Mouse (Mus musculus) CH12.LX (cell line): ENCODE results near the gene Pbxip1.

ENCODE experiments used
- CTCF ChIP-seq, 2 experiments: IDR thresholded peaks in 1 of 2; conservative IDR thresholded peaks in 1 of 2; 2 replicates each; pipeline ENCODE4 v1.5.1; 2011 to 2012; ENCODE audit warnings: low read depth in 2 of 2, low read length in 2 of 2, improper control_type of control experiment in 1 of 2, inconsistent platforms in 1 of 2, mild to moderate bottlenecking in 1 of 2, moderate library complexity in 1 of 2
- JUN ChIP-seq: IDR thresholded peaks from 2 replicates; pipeline ENCODE4 v1.6.1; 2011; ENCODE audit warnings: low read depth, mild to moderate bottlenecking, low read length, improper control_type of control experiment, moderate library complexity; ENCODE audit not compliant: insufficient read depth
- JUND ChIP-seq: conservative IDR thresholded peaks from 2 replicates; pipeline ENCODE4 v1.6.1; 2011; ENCODE audit warnings: low read depth, low read length, improper control_type of control experiment
- MAX ChIP-seq: IDR thresholded peaks from 2 replicates; pipeline ENCODE4 v1.6.1; 2011; ENCODE audit warnings: low read length, improper control_type of control experiment
- MAZ ChIP-seq: IDR thresholded peaks from 2 replicates; pipeline ENCODE4 v1.6.1; 2012; ENCODE audit warnings: low read depth, mild to moderate bottlenecking, inconsistent platforms, low read length, improper control_type of control experiment, moderate library complexity
- NELFE ChIP-seq: IDR thresholded peaks from 2 replicates; pipeline ENCODE4 v1.6.1; 2011; ENCODE audit warnings: low read depth, low read length, improper control_type of control experiment
- POLR2A ChIP-seq: IDR thresholded peaks from 2 replicates; pipeline ENCODE4 v1.6.1; 2011; ENCODE audit warnings: low read depth, mild to moderate bottlenecking, improper control_type of control experiment, low read length
- POLR2AphosphoS2 ChIP-seq: IDR thresholded peaks from 2 replicates; pipeline ENCODE4 v1.6.1; 2011; ENCODE audit warnings: low read depth, low read length, improper control_type of control experiment
- SIN3A ChIP-seq: IDR thresholded peaks from 2 replicates; pipeline ENCODE4 v1.6.1; 2012; ENCODE audit warnings: low read length, improper control_type of control experiment, inconsistent platforms
- SMC3 ChIP-seq: IDR thresholded peaks from 2 replicates; pipeline ENCODE4 v1.6.1; 2011; ENCODE audit warnings: low read depth, low read length, improper control_type of control experiment
- USF2 ChIP-seq: conservative IDR thresholded peaks from 2 replicates; pipeline ENCODE4 v1.6.1; 2011; ENCODE audit warnings: low read depth, low read length, improper control_type of control experiment
- ZKSCAN1 ChIP-seq: IDR thresholded peaks from 2 replicates; pipeline ENCODE4 v1.6.1; 2012; ENCODE audit warnings: low read depth, inconsistent platforms, low read length, improper control_type of control experiment, borderline replicate concordance
- ZMIZ1 ChIP-seq: IDR thresholded peaks from 2 replicates; pipeline ENCODE4 v1.6.1; 2012; ENCODE audit warnings: low read depth, mild to moderate bottlenecking, inconsistent platforms, low read length, improper control_type of control experiment

DNA sequence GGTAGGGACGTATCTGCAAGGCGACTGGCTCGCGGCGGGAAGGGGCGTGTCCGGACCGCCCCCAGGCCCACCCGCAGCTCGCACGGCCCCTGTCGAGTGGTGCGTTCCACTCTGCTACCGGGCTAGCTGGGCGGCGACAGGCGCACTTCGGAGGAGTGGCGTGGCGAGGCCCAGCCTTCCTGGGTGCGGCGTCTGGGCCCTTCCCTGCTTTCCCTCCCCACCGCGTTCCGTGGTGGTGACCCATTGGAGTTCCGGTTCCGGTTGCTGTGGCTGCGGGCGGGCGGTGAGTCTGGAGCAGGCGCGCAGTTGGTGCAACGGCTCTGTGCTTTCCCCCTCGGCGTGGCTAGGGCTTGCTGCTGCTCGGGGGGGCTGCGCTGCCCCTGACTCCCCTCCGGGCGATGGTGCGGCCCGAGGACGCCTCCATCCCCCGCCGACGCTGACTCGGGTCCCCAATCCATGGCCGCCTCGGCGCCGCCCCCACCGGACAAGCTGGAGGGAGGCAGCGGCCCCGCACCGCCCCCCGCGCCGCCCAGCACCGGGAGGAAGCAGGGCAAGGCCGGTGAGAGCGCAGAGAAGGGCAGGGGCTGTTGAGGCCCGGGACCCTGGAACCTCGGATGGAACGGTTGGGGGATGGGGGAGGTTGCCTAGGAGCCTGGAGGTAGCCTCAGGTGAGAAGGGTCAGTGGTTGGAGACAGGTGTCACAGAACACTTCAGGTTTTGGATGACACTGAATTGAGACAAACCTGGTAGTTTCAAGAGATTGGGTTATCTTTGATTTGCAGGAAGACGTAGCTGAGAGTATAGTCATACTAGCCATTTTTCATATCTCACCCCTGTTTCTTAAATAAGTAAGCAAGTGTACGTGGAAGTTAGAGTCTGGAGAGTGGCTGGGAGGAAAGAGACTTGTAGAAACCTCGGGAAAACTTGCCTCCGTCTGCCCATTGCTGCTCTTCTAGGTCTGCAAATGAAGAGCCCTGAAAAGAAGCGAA lies 6.0 kb upstream of the Pbxip1 start, which contains the start of gene Pygo2:
- peak; percentile 98 for TF ChIP-seq POLR2AphosphoS2
- no peak for TF ChIP-seq CTCF (conservative IDR thresholded peaks at IDR 0.05 in 1 of 2, IDR thresholded peaks at IDR 0.05 in 1 of 2; ENCODE audit: low read depth in 2 of 2, low read length in 2 of 2)
- peak; percentile 80 for TF ChIP-seq POLR2A
- peak; percentile 80 for TF ChIP-seq NELFE
- no peak for TF ChIP-seq JUN
- TF ChIP-seq SIN3A: peak; percentile 67; the same call in 1 of the 2 replicates
- TF ChIP-seq JUND: no peak
- TF ChIP-seq MAZ: peak; percentile 79; the same call in 1 of the 2 replicates
- TF ChIP-seq SMC3: no peak; the same call in 1 of the 2 replicates
- no peak for TF ChIP-seq ZKSCAN1
- 0 out of 2 replicates have a peak, but pooled peaks have one; percentile 42 for TF ChIP-seq MAX
- no peak; the same call in 1 of the 2 replicates for TF ChIP-seq ZMIZ1
- no peak for TF ChIP-seq USF2
